Mouse (Mus musculus) gastrocnemius, adult 2 months (tissue): ENCODE results near the gene Il11ra1. TPM values are rescaled to one million over a fixed set of nuclear protein-coding genes. Genes with fewer than 3 reads are reported as not detected.

ENCODE experiments used
- DNase-seq: peaks from one replicate; pipeline ENCODE4 v3.0.0; 2022
- H3K27ac ChIP-seq: fragments of 200-600 bp; 2 replicates; pipeline ENCODE4 v1.8.1; 2022; ENCODE audit warnings: mild to moderate bottlenecking
- H3K4me3 ChIP-seq: fragments of 200-600 bp; 2 replicates; pipeline ENCODE4 v1.8.1; 2022; ENCODE audit warnings: mild to moderate bottlenecking, moderate library complexity
- CTCF ChIP-seq: fragments of 200-600 bp; IDR thresholded peaks from 2 replicates; pipeline ENCODE4 v1.8.1; 2022; ENCODE audit warnings: antibody characterized with exemption, mild to moderate bottlenecking, moderate library complexity
- intact Hi-C: fragments of 180-260 bp; cut with DNase I; formaldehyde crosslinking; loops from one replicate; pipeline ENCODE4 v1.15.1; 2025
- total RNA-seq, 2 experiments: library from RNA; stranded (reverse); gene quantifications; 2 replicates each; pipeline ENCODE4 v1.2.3; 2021

Gene Il11ra1
- total RNA-seq, 2 experiments from 2014 or later, result 33.3 to 73.4 TPM

DNA sequence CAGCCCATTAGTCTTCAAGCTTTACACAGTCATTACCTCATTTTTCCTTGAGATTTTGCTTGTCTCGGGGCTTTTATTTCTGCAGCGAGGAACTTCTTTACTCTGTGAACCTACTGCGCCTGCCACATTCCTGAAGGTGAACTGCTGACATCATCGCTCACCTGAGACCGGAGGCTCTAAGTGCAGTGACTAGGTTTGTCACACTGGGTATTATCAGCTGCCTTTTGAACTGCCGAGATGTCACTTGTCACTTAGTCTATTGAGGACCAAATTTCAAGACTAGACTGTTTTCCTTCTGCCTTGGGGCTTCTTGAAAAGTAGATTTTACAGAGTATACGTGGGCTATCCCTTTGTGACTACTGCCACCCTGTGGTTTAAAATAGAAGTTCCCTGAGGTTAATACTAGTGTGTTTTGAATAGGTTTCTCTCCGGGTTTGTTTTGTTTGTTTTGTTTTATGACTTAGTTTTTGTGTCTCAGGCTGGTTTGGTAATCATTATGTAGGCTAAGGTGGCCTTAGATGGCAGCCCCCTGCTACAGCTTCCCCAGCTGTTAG, 8.5 kb downstream of the Il11ra1 start:
- Histone ChIP-seq H3K27ac (no peak overlapping the region), H3K4me3 (no peak overlapping the region)
- TF ChIP-seq CTCF, result peak; percentile 81
- no peak for DNase-seq
- intact Hi-C loops, result loop anchor here (2.0 to 5.0 kb wide), 4 partner anchors 53 to 186 kb away; no protein-coding TSS in a partner anchor

DNA sequence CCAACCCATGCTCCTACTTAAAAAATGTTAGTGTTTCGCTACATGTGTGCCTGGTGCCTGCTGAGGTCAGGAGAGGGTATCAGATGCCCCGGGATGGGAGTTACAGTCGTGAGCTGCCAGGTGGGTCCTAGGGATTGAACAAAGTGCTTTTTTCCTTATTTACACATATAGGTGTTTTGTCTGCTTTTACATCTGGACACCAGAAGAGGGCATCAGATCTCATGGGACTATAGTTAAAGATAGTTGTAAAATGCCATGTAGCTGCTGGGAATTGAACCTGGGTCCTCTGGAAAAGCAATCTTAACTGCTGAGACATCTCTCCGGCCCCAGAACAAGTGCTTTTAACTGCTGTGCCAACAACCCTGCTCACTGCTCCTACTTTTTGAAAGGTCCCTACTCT, 10.4 kb downstream of the Il11ra1 start:
- H3K4me3 ChIP-seq, result no peak overlapping the region
- intact Hi-C loops, result no loop called here
- no peak for DNase-seq
- TF ChIP-seq CTCF, result peak; percentile 38
- H3K27ac ChIP-seq, result no peak overlapping the region

DNA sequence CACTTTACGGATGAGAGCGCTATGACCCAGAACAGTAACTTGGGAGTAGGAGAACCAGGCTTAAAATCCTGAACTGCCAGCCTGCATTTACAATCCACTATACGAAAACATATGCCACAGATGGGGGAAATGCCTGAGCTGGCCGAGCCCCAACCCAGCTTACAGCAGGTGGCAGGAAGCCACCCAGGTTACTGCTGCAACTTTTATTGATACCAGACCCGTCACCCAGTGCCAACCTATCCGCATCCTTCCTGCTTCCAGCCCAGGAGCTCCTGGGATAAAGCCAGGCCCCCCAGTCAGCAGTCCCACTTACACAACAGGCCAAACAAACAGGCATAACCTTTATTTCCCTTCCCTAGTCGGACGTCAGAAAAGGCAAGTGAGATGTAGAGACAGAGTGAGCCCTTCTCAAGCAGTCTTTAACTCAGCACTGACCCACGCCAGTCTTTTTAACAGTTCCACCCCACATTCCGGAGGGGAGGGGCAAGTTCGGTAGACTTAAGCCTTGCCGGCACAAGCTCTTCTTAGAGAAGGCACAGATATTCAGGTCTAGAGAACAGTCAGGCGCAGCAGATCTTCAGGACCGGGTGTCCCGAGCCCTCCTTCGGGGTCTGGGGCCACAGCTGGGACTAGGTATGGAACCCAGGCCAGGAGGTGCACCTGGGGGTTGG, 12.1 kb downstream of the Il11ra1 start:
- Histone ChIP-seq H3K4me3 (peak overlapping the region; percentile 84), H3K27ac (peak overlapping the region; percentile 95)
- DNase-seq, result peak; percentile 47
- no peak for TF ChIP-seq CTCF
- intact Hi-C loops, result no loop called here

DNA sequence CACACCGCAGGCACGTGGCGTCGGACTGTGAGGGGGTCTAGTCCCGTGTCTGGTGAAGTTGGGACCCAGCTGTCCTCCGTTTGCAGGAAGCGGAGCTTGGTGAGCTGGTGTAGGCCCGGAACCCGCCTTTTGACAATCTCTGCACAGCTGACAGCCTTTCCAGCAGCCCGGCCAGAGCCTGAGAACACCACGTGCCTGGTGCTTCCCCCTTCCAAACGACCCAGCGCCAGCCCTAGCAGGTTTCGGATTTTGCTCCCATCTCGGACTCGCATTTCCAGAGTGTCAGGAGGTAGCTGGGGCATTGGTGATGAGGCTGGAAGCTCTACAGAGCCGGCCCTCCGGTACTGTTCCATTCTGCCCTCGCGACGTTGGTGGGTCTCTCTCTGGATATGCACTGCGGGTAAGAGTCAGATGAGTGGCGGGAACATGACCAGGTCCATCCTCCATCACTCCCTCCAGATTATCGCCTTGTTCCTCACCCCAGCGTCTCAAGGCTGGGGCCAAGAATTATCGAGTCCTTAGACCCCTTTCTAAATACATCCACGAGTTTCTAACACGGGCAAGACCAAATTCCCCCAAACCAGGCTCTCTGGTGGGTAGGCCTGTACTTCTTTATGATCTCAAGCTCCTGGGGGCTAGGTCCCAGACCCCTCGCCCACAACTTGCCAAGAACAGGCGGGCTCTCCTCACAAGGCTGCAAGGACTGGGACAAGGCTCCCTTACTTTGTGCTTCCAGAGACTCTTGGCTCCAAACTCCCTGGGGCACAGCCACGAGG, 12.8 kb downstream of the Il11ra1 start:
- Histone ChIP-seq H3K27ac (peak overlapping the region; percentile 95), H3K4me3 (peak overlapping the region; percentile 84)
- DNase-seq, result peak; percentile 82
- intact Hi-C loops, result no loop called here
- no peak for TF ChIP-seq CTCF

DNA sequence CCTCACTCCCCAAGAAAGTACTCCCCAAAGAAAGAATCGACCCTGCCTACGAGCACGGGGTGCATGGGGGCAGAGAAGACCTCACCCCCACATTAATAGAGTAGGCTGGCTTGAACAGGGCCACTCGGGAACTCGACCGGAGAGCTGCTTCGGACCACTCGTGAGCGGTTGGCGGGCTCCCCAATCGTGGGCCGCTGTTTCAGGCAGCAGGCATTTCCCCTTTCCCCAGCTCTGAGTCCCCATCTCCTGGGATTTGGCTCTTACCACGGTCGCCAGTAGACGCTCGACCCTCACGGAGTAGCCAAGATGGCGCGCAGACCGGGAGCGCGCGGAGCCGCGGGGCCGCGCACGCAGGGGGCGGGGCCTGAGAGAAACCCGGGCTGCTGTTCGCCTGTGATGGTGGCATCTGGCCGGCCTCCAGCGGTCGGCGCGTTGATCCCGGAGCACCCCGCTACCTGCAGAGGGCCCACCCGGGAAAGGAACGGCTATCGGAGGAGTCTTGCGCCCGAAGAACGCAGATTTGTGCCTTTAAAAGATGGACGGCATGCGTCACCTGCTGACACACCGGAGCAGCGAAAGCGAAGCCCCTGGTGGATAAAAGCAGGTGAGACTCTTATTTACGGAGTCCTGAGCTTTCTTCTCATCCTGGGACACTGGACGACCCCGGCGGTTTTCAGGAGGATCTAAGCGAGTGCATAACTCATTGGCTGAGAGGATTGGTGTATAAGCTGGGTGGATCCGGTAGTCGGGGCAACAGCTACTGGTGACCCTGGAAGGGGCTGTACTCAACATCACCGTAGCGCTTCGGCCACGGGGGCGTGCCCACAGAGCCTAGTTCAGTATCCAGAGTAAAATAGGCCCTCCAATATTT, 13.6 kb downstream of the Il11ra1 start, which contains the start of gene Rpp25l:
Gene Rpp25l, minus strand, starts transcription at position 338 of the 871 bp plus-strand sequence.
- peak; percentile 45 for TF ChIP-seq CTCF
- intact Hi-C loops, result loop anchor here (1.0 kb wide), 1 partner anchor 24 kb away; no protein-coding TSS in a partner anchor
- DNase-seq, result peak; percentile 91
- Histone ChIP-seq H3K4me3 (peak within 1 kb of the TSS; percentile 84), H3K27ac (peak within 1 kb of the TSS; percentile 95)

DNA sequence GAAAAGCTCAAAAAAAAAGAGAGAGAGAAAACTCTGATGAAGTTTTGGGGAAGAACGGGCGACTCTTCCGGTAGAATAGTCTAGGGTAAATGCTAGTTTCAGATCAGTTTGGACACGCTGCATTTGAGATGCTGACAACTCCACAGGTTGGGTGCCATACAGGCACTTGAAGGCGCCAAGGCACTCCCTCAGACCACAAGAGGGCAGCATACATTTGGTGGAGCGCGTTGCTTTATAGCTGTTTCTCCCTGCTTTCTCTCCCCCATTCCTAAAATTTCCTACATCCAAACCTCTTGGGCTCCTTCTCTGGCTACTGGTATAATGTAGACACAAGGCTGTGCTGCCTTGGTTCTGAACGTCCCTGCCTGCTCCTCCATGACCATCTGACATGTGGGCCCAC, 14.5 kb downstream of the Il11ra1 start:
- Histone ChIP-seq H3K27ac (peak overlapping the region; percentile 95), H3K4me3 (peak overlapping the region; percentile 84)
- peak; percentile 90 for TF ChIP-seq CTCF
- DNase-seq, result peak; percentile 75
- intact Hi-C loops, result loop anchor here (1.0 kb wide), 1 partner anchor 23 kb away; no protein-coding TSS in a partner anchor

DNA sequence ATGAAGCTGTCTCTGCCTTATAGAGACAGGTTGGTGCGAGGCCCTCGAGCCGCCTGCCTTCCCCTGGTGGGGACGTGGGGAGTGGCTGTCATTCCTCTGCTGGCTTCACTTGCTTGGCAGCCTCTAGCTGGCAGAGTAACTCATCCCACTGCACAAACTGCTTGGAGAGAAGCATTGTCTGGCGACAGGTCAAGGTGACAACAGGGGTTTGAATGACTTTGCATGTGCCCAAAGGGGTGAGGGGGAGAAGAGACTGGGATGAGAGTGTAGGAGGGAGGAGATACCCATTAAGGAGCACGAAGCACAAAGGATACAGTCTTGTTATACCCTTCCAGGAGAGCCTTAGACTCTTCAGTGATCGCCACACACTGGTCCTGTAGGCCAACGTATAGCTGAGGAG, 15.3 kb downstream of the Il11ra1 start:
- no peak for DNase-seq
- H3K27ac ChIP-seq, result no peak overlapping the region
- no peak overlapping the region for H3K4me3 ChIP-seq
- no peak for TF ChIP-seq CTCF
- intact Hi-C loops, result no loop called here

DNA sequence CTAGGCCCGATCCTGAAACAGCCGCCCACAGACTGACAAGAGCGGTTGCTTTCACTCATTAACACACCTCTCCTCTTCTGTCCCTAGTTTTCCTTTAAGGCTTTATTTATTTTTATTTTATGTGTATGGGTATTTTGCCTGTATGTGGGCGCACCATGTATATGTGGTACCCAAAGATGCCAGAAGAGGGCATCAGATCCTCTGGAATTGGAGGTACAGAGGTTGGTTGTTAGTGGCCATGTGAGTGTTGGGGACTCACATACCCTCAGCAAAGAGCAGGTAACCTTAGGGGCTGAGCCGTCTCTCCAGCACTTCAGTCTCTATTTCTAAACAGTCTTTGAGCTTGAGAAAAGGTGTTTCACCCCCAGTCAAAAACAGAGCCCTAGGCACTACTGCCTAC, 15.8 kb downstream of the Il11ra1 start:
- Histone ChIP-seq H3K27ac (no peak overlapping the region), H3K4me3 (no peak overlapping the region)
- TF ChIP-seq CTCF, result peak; percentile 64
- intact Hi-C loops, result no loop called here
- DNase-seq, result no peak

DNA sequence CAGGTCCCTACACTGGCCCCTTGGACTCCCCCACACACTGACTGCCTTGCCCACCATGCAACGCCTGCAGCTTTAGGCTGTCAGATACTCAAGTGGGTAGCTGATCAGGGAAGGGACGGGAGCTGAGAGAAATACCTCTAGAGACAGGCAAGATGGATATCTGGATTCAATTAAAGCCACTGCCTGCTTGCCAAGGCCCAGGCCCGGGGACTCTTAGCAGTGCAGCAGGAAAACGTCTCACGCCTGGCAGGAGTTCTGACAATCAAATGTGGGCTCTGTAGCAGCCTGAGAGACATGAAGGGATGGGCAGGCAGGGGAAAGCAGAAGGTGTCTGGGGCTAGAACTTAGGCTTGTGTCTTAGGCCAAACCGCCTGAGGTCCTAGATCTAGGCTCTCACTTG, 17.0 kb downstream of the Il11ra1 start:
- intact Hi-C loops, result no loop called here
- TF ChIP-seq CTCF, result no peak
- H3K27ac ChIP-seq, result no peak overlapping the region
- no peak overlapping the region for H3K4me3 ChIP-seq
- DNase-seq, result no peak

DNA sequence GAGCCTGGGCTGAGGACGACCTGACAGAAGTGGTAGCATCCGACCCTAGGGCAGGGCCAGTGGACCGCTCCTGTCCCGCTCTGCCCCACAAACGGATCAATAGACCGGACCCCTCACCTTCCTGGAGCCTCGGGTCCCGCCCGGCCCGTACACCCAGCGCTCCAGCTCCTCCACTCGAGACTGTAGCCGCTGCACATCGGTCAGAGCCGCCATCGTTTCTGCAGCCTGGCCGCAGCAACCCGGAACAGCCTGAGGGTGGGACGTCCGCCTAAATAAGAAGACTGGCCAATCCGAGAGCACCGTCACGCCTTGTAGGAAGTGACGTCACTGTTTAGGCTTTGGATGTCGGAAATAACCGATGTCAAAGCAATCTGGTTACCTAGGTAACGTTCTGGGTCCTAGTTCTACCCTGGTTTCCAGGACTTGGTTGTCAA, 23.1 kb downstream of the Il11ra1 start, which contains the start of gene Dctn3:
Gene Dctn3, minus strand, starts transcription at position 253 of the 434 bp plus-strand sequence.
- DNase-seq, result peak; percentile 90
- Histone ChIP-seq H3K4me3 (peak within 1 kb of the TSS; percentile 98), H3K27ac (peak within 1 kb of the TSS; percentile 87)
- intact Hi-C loops, result no loop called here
- TF ChIP-seq CTCF, result no peak

DNA sequence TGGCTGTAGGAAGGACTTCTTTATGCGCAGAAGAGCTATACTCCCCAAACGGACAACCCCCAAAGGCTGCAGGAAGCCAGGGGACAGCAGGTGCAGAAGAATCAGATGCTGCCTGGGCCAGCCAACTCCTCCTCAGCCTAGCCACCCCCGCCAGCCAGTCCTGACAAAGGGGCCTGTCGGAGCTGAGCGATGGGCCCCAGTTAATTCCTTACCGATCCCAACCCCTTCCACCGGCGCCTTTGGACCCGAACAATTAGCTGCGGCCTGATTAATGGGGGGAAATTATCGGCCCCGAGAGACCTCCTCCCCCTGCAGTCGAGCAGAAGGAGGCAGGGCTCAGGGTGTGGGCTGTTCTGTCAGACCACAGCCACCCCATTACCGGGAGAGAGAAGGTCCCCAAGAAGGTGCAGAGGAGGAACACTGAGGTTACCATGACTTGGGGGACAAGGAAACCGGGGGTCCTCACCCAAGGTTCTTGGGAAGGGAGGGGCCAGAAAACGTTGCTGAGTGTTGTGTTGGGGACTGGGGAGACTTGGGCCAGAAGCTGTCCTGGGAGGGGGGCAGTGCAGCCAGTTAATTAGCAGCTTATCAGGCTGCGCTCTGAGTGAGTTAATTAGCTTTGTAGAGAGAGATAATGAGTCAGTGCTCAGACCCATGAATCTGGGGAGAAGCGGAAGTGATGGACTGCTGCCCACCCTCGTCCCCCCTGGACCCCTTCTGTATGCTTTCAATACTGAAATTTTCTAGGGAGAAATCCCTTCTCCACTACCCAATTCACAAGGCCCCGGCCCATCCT, 27.2 kb downstream of the Il11ra1 start:
- no peak for TF ChIP-seq CTCF
- no peak overlapping the region for H3K27ac ChIP-seq
- DNase-seq, result no peak
- no peak overlapping the region for H3K4me3 ChIP-seq
- intact Hi-C loops, result no loop called here
